Mouse (Mus musculus) erythroid progenitor cell, adult 5-6 weeks (primary cell): ENCODE measurements around the gene Rhog. TPM values are rescaled to one million over a fixed set of nuclear protein-coding genes. Genes with fewer than 3 reads are reported as not detected.
A peak's percentile ranks its signal among the peaks of the same experiment; 100 is the strongest.

Experiments used
- ATAC-seq: replicated peaks from 2 replicates; pipeline ENCODE4 v1.8.0; 2016; ENCODE audit warnings: moderate number of reproducible peaks, mild to moderate bottlenecking, moderate TSS enrichment, inconsistent platforms; ENCODE audit not compliant: poor library complexity, low FRiP score, severe bottlenecking
- total RNA-seq, 2 experiments: library from RNA; stranded (forward) in 1 of 2; stranded (reverse) in 1 of 2; fragments of 150-400 nt in 1 of 2; fragments of 186-747, 209-891 nt in 1 of 2; gene quantifications; 2 replicates each; pipeline versions ENCODE4 v1.2.3 to v1.2.4; 2015 to 2017; ENCODE audit warnings: low replicate concordance in 2 of 2

Rhog gene
- total RNA-seq, 2 experiments from 2014 or later, result 35.6 to 176 TPM

- no peak for ATAC-seq
Measured at GRCm38 (mm10) chr7:102256636-102257035, 782 bp upstream of the Rhog start.

- no peak for ATAC-seq
Measured at GRCm38 (mm10) chr7:102253631-102254030, 2.2 kb downstream of the Rhog start.

- ATAC-seq, result peak; percentile 78
Measured at GRCm38 (mm10) chr7:102250631-102251214, 5.1 kb downstream of the Rhog start.

GRCm38 (mm10) chr7:102249896-102250630, 5.8 kb downstream of the Rhog start:
- ATAC-seq, result peak; percentile 47

- ATAC-seq, result 0 out of 2 replicates have a peak, but pooled peaks have one; percentile 1
Measured at GRCm38 (mm10) chr7:102249531-102249895, 6.3 kb downstream of the Rhog start.

- peak; percentile 39 for ATAC-seq
Measured at GRCm38 (mm10) chr7:102248691-102249404, 7.0 kb downstream of the Rhog start.

- no peak for ATAC-seq
Measured at GRCm38 (mm10) chr7:102246956-102247797, 8.7 kb downstream of the Rhog start.

- ATAC-seq, result no peak
Measured at GRCm38 (mm10) chr7:102246265-102246664, 9.6 kb downstream of the Rhog start.

GRCm38 (mm10) chr7:102245775-102246174, 10.1 kb downstream of the Rhog start:
- no peak for ATAC-seq

- no peak for ATAC-seq
Measured at GRCm38 (mm10) chr7:102244782-102245535, 10.9 kb downstream of the Rhog start.

- ATAC-seq, result no peak
Measured at GRCm38 (mm10) chr7:102243870-102244269, 12.0 kb downstream of the Rhog start.

GRCm38 (mm10) chr7:102242917-102243316, 12.9 kb downstream of the Rhog start:
- ATAC-seq, result no peak

GRCm38 (mm10) chr7:102242371-102242770, 13.5 kb downstream of the Rhog start:
- ATAC-seq, result no peak

- no peak for ATAC-seq
Measured at GRCm38 (mm10) chr7:102239591-102239990, 16.3 kb downstream of the Rhog start.

- no peak for ATAC-seq
Measured at GRCm38 (mm10) chr7:102238686-102239286, 17.1 kb downstream of the Rhog start.

- no peak for ATAC-seq
Measured at GRCm38 (mm10) chr7:102233059-102233458, 22.8 kb downstream of the Rhog start.

GRCm38 (mm10) chr7:102229814-102230213, 26.0 kb downstream of the Rhog start:
- no peak for ATAC-seq

- no peak for ATAC-seq
Measured at GRCm38 (mm10) chr7:102228049-102228670, 27.7 kb downstream of the Rhog start.

GRCm38 (mm10) chr7:102226051-102226450, 29.8 kb downstream of the Rhog start:
- ATAC-seq, result no peak
